Mouse (Mus musculus) stomach, embryonic 14.5 days (tissue): ENCODE data around the gene Cd28. TPM values are rescaled to one million over a fixed set of nuclear protein-coding genes. Genes with fewer than 3 reads are reported as not detected.
A peak's percentile ranks its signal among the peaks of the same experiment; 100 is the strongest.

Experiments used
- ATAC-seq: fragments of 200-750 bp; cut with Nextera tagmentation; 2 replicates; pipeline ENCODE4 v1.8.0; 2017; ENCODE audit warnings: low read depth, moderate TSS enrichment; ENCODE audit not compliant: insufficient number of reproducible peaks, insufficient read depth, low FRiP score
- H3K27ac ChIP-seq: fragments of 300-500 bp; sonication (generic); 2 replicates; pipeline ENCODE4 v1.5.1; 2014; ENCODE audit warnings: mild to moderate bottlenecking, low read length, moderate library complexity, mixed read lengths
- H3K27me3 ChIP-seq: fragments of 300-500 bp; sonication (generic); 2 replicates; pipeline ENCODE4 v1.6.1; 2014; ENCODE audit warnings: low read length, control low read depth, mixed read lengths; ENCODE audit not compliant: control insufficient read depth, insufficient read depth
- H3K36me3 ChIP-seq: fragments of 300-500 bp; sonication (generic); 2 replicates; pipeline ENCODE4 v1.6.1; 2014; ENCODE audit warnings: mild to moderate bottlenecking, control low read depth, low read length, moderate library complexity, mixed read lengths; ENCODE audit not compliant: control insufficient read depth, insufficient read depth
- H3K4me1 ChIP-seq: fragments of 300-500 bp; sonication (generic); 2 replicates; pipeline ENCODE4 v1.6.1; 2014; ENCODE audit warnings: low read length, control low read depth, mixed read lengths; ENCODE audit not compliant: control insufficient read depth, insufficient read depth
- H3K4me2 ChIP-seq: fragments of 300-500 bp; sonication (generic); replicated peaks from 2 replicates; pipeline ENCODE4 v1.6.1; 2014; ENCODE audit warnings: low read depth, low read length, control low read depth
- H3K4me3 ChIP-seq: fragments of 300-500 bp; sonication (generic); 2 replicates; pipeline ENCODE4 v1.5.1; 2014; ENCODE audit warnings: low read depth, low read length, control low read depth
- H3K9ac ChIP-seq: fragments of 300-500 bp; sonication (generic); replicated peaks from 2 replicates; pipeline ENCODE4 v1.6.1; 2014; ENCODE audit warnings: low read depth, mild to moderate bottlenecking, control low read depth, low read length, moderate library complexity, mixed read lengths
- H3K9me3 ChIP-seq: fragments of 300-500 bp; sonication (generic); 2 replicates; pipeline ENCODE4 v1.6.1; 2016; ENCODE audit warnings: low read depth, low read length, control low read depth; ENCODE audit not compliant: control insufficient read depth
- WGBS: fragments of 180-500 bp; shearing (Covaris S2); extraction: QIAGEN DNeasy Blood & Tissue Kit; methylation state at CpG from one replicate; pipeline ENCODE4 v1.1.7; 2014; 5-methylcytosine and 5-hydroxymethylcytosine counted together
- polyA plus RNA-seq: library from polyadenylated mRNA; unstranded; fragments of >200 nt; fragmentation: Nextera tagmentation; extraction: Ambion mirVana; gene quantifications from 2 replicates; pipeline ENCODE4 v1.2.1, GENCODE M21; 2014

Gene Cd28
- 0.13 and 0.25 TPM in 2 replicates for polyA plus RNA-seq

GRCm38 (mm10) chr1:60716567-60716966, at the start of gene Cd28:
Cd28 (plus strand) TSS chr1:60716800.
- H3K4me3 ChIP-seq: no peak within 1 kb of the TSS
- H3K36me3 ChIP-seq: no peaks in the 10 kb centered on the region
- H3K9ac ChIP-seq: no peak within 1 kb of the TSS
- H3K4me1 ChIP-seq: peaks cover 9% of the 10 kb centered on the region
- H3K9me3 ChIP-seq: no peaks in the 10 kb centered on the region
- 71% methylated on average over 5 of the region's 5 CpGs for WGBS
- no peak within 1 kb of the TSS for H3K4me2 ChIP-seq
- peak within 1 kb of the TSS; percentile 34; the same call in 1 of the 2 replicates for H3K27ac ChIP-seq
- no peaks in the 10 kb centered on the region for H3K27me3 ChIP-seq
- no peak for ATAC-seq

DNA sequence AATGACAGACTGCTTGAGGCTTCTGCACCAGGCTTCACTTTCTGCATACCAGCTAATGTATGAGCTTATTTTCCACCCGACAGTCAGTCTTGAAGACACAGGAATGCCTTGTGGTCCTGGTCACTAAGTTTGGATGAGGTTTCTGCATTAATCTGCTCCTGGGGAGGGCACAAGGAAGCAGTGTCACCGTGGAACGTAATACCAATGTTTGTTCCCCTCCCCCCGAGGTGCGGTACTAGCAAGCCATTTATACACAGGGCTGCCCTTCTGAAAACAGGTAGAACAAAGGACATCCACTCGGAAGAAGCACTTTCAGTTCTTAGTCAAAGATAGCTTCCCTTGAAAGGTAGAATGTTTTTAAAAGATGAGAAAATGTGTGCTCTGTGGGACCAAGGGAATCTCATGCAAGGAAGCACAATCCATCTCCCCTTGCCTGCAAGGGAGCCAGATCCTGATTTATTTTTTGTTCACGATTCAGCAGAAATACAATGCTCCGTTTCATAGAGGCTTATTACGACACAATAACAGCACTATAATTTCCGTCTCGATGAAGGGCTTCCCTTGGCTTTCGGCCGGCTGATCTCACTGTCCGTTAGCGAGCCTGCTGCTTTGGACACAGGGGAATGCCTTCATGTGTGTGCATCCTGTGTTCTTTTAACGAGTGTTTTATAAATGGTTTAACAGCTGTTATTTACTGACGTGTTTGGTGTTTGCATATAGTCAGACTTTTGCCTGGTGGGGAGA, 48.6 kb upstream of the Cd28 start:
- H3K4me1 ChIP-seq: no peaks in the 10 kb centered on the region
- H3K36me3 ChIP-seq: no peaks in the 10 kb centered on the region
- no peaks in the 10 kb centered on the region for H3K9me3 ChIP-seq
- H3K4me2 ChIP-seq: peak overlapping the region; percentile 1; the same call in 1 of the 2 replicates
- H3K27me3 ChIP-seq: no peaks in the 10 kb centered on the region
- no peak overlapping the region for H3K4me3 ChIP-seq
- no peak overlapping the region for H3K27ac ChIP-seq
- H3K9ac ChIP-seq: no peak overlapping the region; the same call in 1 of the 2 replicates
- 55% methylated on average over 17 of the region's 17 CpGs for WGBS
- ATAC-seq: no peak

DNA sequence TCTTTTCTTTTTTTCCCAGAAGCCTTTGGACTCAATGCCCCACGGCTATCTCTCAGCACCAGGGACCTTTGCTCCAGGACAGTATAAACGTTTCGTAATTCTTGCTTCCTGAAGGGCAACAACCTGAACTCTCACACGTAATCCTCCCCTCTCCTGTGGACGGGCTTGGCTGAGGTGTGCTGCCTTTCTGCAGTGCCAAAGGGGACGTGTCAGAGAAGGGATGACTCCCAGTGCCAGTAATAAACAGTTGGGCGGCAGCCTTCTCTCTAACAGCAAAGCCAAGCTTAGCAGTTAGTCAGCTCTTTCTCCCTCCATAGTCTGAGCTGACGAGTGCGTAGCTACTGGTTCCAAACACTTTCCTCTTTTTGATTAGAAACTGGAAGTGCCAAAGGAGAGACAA, 47.6 kb upstream of the Cd28 start:
- Histone ChIP-seq H3K27ac (no peak overlapping the region), H3K4me2 (no peak overlapping the region)
- no peak for ATAC-seq

DNA sequence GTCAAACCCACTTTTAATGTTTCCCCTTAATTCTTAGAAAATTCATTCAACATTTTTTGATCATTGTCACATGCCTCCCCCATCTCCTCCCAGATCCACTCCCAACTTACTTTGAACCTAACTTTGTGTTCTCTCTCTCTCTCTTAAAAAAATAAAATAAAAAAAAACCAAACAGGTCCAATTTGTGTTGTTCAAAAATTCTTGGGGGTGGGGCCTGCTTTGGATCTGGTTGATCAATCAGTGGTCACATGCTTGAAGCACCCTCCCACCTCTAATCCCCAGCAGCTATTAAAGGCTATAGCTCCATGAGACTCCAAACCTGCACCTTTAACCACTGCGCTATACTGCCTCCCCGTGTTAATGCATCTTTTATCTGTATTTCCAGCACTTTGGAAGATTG, 46.9 kb upstream of the Cd28 start:
- Histone ChIP-seq H3K27me3 (no peaks in the 10 kb centered on the region), H3K4me2 (no peak overlapping the region), H3K36me3 (no peaks in the 10 kb centered on the region), H3K4me1 (no peaks in the 10 kb centered on the region), H3K27ac (no peak overlapping the region), H3K4me3 (no peak overlapping the region), H3K9ac (no peak overlapping the region), H3K9me3 (no peaks in the 10 kb centered on the region)
- ATAC-seq: no peak
- WGBS: 97% methylated on average over 2 of the region's 2 CpGs

More for the DNA sequence above, 47.6 kb upstream of the Cd28 start:
- Histone ChIP-seq H3K27me3 (no peaks in the 10 kb centered on the region), H3K9ac (no peak overlapping the region), H3K9me3 (no peaks in the 10 kb centered on the region), H3K36me3 (no peaks in the 10 kb centered on the region), H3K4me3 (no peak overlapping the region), H3K4me1 (no peaks in the 10 kb centered on the region)
- 47% methylated on average over 9 of the region's 9 CpGs for WGBS

GRCm38 (mm10) chr1:60670172-60670571, 46.4 kb upstream of the Cd28 start:
- Histone ChIP-seq H3K36me3 (no peaks in the 10 kb centered on the region), H3K9ac (no peak overlapping the region), H3K27me3 (no peaks in the 10 kb centered on the region), H3K27ac (no peak overlapping the region), H3K4me1 (no peaks in the 10 kb centered on the region), H3K4me3 (no peak overlapping the region), H3K4me2 (no peak overlapping the region), H3K9me3 (no peaks in the 10 kb centered on the region)
- ATAC-seq: no peak
- 80% methylated on average over 5 of the region's 5 CpGs for WGBS

- Histone ChIP-seq H3K36me3 (no peaks in the 10 kb centered on the region), H3K27me3 (no peaks in the 10 kb centered on the region), H3K9me3 (no peaks in the 10 kb centered on the region), H3K4me3 (no peak overlapping the region), H3K9ac (no peak overlapping the region), H3K4me1 (no peaks in the 10 kb centered on the region), H3K4me2 (no peak overlapping the region), H3K27ac (no peak overlapping the region)
- ATAC-seq: no peak
- 82% methylated on average over 4 of the region's 4 CpGs for WGBS
Observed at GRCm38 (mm10) chr1:60683766-60684165, 32.8 kb upstream of the Cd28 start.

GRCm38 (mm10) chr1:60696115-60696895, 20.3 kb upstream of the Cd28 start:
- Histone ChIP-seq H3K27ac (no peak overlapping the region), H3K9me3 (no peaks in the 10 kb centered on the region), H3K4me2 (no peak overlapping the region), H3K4me1 (no peaks in the 10 kb centered on the region), H3K4me3 (no peak overlapping the region), H3K9ac (no peak overlapping the region), H3K27me3 (no peaks in the 10 kb centered on the region), H3K36me3 (no peaks in the 10 kb centered on the region)
- WGBS: 81% methylated on average over 3 of the region's 3 CpGs
- no peak for ATAC-seq

- Histone ChIP-seq H3K9ac (no peak overlapping the region), H3K4me1 (no peaks in the 10 kb centered on the region), H3K4me2 (no peak overlapping the region), H3K27me3 (no peaks in the 10 kb centered on the region), H3K36me3 (no peaks in the 10 kb centered on the region), H3K9me3 (no peaks in the 10 kb centered on the region), H3K27ac (no peak overlapping the region), H3K4me3 (no peak overlapping the region)
- no peak for ATAC-seq
- 57% methylated on average over 2 of the region's 2 CpGs for WGBS
Observed at GRCm38 (mm10) chr1:60702641-60703040, 14.0 kb upstream of the Cd28 start.
